Mouse (Mus musculus) 416B (cell line): ENCODE results near the gene Styx.
"Not testable (repeated sequence)": the region's sequence is repeated elsewhere in the genome, so short reads cannot be mapped to it uniquely, and the experiment has no call there.

Source experiments
- DNase-seq: peaks from one replicate; pipeline ENCODE4 v3.0.0; 2011; ENCODE audit warnings: low read depth

The Styx gene

DNA sequence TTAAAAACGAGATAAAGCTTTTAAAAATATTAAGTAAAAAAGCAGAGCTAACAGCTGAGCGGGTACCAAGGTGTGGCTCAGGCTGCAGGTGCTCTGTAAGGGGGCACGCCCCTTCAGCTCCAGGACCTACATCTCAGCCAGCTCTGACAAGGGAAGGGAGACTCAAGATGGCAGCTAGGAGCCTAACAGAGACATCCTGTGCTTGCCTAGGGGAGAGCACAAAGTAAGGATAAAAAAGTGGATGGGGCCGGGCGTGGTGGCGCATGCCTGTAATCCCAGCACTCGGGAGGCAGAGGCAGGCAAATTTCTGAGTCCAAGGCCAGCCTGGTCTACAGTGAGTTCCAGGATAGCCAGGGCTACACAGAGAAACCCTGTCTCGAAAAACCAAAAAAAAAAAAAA lies 115.5 kb downstream of the Styx start:
- not testable (repeated sequence) for DNase-seq

DNA sequence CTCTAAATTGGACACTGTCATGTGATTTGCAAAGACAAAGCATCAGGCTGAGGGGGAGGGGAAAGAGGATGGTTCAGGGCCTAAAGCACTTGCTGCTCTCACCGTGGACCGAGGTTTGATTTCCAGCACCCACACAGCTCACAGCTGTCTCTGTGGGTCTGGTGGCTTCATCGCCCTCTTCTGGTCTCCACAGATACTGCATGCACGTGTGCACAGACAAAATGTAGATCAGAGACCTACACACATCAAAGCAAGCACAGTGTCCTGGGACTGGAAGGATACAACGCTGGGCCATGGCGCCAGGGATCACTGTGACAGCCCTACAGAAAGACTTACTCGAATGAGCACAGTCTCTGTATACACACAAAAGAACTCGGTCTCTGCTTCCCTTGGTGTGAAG lies 118.6 kb downstream of the Styx start:
- DNase-seq, result no peak
